Mouse (Mus musculus) retina, postnatal 7 days (tissue): ENCODE measurements at regions not wholly inside any gene's neighbourhood (a gene's known extent, or its start where the extent isn't known, plus 50 kb on each side); places are given as distances from the start of the nearest gene placed in this dataset.
"Not testable (repeated sequence)": the region's sequence is repeated elsewhere in the genome, so short reads cannot be mapped to it uniquely, and the experiment has no call there.

Experiments
- DNase-seq: peaks from one replicate; pipeline ENCODE4 v3.0.0-alpha.2; 2012; ENCODE audit warnings: low read depth, low spot score

- DNase-seq = no peak
Observed at GRCm38 (mm10) chr3:60798862-60799261, 203.7 kb upstream of the P2ry1 start.

DNA sequence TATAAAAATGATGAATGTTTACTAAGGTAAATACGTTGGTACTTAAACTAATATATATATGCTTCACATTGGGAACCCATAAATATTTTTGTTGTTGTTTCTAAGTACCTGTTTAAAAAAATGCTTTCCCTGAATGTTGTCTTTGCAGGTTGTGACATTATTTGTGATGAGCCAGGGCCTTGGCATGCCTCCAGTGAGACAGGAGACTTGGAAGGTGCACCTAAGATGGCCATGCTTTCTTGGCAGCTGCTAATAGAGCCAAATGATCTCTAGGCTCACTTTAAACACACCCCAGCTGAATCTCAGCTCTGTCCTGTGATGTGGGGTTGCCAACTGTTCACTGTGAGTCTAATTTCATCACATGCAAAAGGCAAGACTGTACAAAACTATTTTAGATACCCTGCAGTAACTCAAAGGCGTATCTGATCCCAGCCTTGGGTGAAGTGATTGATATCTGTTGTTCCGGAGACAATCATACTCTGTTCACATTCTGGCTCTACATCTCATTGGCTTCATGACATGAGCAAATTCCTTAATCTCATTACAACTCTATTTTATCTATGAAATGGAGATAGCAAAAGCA lies 197.8 kb upstream of the P2ry1 start:
- DNase-seq = no peak

- no peak for DNase-seq
Observed at GRCm38 (mm10) chr3:60811924-60812323, 190.7 kb upstream of the P2ry1 start.

GRCm38 (mm10) chr3:60813485-60813884 lies 189.1 kb upstream of the P2ry1 start:
- no peak for DNase-seq

DNA sequence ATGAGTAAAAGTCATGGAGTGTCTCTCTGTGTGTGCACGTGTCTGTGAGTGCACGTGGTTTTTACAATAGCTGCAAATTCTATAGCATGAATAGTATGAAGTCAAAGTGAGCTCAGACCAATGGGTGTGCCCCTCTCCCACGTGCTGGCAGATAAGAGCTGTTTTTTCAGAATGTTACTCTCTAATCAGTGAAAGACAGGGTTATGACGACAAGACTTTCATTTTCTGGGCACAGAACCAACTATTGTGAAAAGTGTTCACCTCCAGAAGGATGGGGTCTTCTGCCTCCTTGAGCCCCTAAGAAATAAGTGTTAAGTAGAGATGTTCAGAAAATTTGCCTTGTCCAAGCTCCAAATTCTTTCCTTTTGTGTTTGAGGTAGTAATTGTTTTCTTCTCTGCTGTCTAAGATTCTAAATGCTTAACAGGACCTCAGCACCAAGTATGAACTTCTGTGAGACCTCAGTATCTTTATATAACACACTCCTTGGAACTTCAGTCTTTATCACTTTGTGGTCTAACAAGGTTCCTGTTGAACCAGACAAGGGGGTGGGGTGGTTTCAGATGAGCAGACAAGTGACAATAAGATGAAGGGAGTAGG lies 182.8 kb upstream of the P2ry1 start:
- no peak for DNase-seq

DNA sequence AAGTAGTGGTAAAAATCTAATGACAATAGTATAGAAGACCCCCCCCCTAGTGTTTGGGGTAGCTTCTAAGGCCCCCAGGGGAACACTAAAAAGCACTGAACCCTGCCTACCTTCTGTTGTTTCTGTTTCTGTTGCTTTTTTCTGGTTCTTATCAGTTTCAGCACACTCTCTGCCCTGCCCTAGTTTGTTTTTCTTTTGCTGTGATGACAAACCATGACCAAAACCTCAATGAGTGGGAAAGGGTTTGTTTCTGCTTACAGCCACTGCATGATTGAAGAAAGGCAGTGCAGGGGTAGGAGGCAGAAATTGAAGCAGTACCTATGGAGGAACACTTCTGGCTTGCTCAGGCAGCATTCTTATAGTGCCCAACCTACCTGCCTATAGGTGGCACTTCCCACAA lies 181.1 kb upstream of the P2ry1 start:
- no peak for DNase-seq

GRCm38 (mm10) chr3:60826759-60827158 lies 175.8 kb upstream of the P2ry1 start:
- no peak for DNase-seq

DNA sequence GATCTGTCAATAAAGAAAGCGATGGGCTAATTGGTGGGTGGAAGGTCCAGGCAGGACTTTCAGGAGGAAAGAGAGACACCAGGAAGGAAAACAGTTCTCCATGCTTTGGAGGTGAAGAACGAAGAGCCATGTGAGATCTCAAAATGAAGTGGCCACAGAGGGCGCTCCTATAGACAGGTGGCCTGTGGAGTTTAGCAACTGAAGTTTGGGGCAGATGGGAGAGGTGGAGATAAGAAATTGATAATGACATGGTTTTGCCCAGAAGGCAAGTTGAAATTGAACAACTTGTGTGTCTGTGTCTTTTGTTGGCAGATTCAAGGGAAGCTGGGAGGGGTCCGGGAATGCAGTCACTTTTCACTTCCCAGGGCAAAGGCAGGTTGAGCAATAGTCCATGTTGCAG lies 170.2 kb upstream of the P2ry1 start:
- no peak for DNase-seq

DNA sequence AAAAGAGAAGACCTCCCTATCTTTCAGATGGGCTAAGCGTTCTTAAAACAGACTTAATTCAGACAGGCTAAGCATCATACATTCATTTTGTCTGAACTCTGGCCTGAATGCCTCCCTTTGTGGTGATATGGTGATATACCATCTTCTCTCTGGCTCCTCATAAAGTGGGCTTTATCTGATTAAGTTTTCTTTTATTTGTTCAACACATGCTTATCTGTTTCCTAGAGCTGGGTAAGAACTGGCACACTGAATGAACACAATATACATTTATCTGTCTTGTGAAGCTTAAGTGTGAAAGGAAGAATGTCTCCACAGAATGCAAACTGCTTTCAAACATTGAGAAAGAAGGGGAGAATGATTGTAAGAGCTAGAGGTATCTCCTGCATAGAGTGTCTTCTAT lies 160.7 kb upstream of the P2ry1 start:
- no peak for DNase-seq

DNA sequence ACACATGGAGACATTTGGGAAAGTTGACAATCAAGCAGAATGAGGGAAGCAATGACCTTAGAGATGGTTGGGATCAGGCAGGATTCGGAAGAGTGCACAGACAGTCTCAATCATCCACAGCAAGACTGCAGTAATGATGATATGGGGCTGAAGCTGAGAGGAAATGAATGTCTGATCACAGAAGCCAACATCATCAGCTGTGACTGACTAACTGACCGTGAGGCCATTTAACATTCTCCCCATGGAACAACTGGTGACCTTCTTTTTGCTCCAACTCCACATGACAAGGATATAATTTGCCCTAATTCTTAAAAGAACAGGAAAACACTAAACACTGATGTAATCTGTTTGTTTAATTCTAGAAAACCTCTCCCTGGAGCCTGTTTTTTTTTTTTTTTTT lies 157.3 kb upstream of the P2ry1 start:
- no peak for DNase-seq

DNA sequence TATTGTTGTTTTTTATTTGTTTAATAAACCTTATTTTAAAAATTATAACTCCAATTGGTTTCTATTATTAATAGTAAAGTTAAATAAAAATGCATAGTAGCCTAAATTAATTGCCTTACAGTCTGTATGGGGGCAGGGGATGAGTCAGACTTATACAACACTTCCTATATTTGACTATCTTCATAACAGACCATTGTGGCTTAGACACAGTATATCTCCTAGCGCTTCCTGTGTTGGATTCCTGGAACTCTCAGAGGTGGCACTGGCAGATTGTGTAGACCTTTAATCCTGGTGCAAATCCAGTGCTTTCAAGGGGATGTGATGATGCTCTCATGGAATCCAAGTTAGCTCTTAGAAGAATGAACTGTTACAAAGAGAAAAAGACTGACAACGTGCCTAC lies 154.2 kb upstream of the P2ry1 start:
- no peak for DNase-seq

DNA sequence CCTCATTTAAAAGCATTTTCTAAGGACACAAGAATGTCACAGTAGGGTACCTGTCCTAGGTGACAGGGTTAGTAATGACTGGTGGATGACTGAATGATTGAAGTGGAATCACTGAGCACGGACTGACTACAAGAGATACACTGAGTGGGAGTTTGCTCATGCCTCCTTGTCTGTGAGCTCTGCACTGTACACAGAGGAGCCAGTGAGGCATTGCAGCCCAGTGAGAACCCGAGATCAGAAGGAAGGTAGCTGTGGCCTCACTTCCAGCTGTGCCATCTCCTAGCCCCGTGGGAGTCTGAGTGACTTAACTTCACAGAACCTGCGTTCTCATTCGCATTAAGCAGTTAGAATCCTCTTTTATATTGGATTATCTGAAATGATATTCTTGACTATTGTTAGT lies 148.8 kb upstream of the P2ry1 start:
- no peak for DNase-seq

GRCm38 (mm10) chr3:60855734-60856133 lies 146.9 kb upstream of the P2ry1 start:
- no peak for DNase-seq

DNA sequence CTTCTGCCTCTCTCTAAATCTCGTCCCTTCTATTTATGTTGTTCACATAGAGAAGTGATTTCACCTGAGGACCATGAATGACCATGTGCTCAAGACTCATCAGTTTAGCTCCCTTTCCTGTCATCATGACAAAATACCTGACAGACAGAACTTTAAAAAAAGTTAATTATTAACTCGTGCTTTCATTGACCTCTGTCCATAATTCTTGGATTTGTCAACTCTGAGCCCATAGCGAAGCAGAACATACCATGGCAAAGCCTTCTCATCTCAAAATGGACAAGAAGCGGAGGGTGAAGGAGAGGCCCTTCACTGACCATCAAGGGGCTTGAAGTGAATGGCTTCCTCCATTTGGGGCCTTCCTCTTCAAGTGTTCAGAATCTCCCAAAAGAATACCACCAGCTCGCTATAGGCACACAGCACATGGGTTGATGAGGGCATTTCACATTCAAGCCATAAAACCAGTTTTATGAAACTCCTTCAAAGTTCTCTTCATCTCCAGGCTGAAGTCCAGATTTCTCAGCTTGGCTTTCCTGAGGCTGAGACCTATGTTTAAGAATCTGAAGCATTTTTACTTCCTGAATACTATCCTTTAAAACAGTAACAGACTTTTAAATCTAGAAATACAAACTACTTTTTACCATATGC lies 144.0 kb upstream of the P2ry1 start:
- DNase-seq = no peak

DNA sequence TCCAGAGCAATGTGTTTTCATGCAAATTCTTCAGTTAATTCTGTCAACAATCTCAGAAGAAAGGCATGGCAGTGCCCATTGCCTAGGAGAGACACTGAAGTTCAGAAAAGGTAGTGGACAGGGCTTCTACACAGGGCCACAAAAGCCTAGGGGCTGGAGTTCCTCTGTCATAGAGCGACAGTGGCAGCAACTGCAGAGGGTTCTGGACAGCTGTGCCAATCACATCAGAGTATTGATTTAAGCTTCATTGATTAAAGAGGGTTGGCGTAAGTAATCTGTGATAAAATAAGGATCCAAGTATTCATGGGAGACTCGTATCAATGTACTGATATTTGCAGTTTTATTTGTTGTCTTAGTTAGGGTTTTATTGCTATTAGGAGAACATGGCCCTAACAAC lies 143.5 kb upstream of the P2ry1 start:
- no peak for DNase-seq

- not testable (repeated sequence) for DNase-seq
Observed at GRCm38 (mm10) chr3:60876858-60877257, 125.7 kb upstream of the P2ry1 start.

DNA sequence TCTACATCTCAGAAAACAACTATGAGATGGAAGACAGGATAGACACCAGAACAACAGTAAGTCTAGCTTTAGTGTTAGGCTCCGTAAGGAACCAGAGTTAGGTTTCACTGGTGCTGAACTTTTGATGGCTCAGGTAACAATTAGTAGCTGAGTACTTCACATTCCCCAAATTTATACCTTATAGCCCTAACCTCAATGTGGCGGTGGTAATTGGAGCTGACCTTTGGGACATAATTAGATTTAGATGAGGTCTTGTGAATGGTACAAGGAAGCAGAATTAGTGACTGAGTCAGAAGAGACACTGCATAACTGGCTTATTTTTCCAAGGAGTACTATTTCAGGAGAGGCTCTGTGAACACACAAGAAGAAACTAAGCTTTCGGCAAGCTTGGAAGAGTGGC lies 123.7 kb upstream of the P2ry1 start:
- DNase-seq = no peak

DNA sequence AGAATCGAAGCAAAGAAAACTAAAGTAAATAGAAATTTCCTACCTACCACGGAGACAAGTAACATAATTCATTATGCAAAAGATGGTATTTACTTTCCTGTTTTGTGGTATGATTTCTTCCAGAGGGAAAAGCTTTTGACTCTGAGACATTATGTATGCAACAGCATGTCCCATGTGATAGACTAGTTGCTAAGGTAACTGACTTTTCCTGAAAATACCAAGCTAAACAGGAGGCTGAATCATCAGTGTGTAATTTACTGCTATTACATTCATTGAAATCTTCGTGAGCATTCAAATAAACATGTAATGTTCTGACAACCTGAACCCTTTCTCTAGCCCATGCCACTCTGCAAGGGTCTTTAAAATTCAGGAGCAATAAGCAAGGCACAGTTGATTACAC lies 118.6 kb upstream of the P2ry1 start:
- DNase-seq = no peak

DNA sequence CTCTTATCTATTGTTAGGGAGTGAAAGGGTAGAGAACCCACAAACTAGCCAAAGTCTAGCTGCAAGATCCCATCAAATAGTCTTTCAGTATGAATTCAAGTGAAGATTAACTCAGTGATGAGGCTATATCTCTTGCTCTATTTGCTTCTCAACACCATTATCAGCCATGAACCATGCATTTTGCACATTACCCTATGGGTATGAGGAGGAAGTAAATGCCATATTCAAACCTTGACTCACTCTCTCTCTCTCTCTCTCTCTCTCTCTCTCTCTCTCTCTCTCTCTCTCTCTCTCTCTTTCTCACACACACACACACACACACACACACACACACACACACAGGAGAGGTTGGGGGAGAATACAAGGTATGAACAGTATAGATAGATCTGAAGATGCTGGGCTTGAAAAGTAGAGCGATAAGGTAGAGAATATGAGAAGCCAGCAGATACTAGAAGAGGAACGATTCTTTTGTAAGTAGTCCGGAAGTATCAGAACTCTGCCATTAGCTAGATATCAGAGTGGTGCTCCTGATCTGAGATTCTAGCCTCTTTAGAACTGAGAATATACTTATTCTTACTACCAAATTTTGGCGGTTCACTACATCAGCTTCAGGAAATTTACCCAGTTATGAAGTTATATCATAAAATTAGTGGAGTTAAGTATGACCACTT lies 113.3 kb upstream of the P2ry1 start:
- no peak for DNase-seq

DNA sequence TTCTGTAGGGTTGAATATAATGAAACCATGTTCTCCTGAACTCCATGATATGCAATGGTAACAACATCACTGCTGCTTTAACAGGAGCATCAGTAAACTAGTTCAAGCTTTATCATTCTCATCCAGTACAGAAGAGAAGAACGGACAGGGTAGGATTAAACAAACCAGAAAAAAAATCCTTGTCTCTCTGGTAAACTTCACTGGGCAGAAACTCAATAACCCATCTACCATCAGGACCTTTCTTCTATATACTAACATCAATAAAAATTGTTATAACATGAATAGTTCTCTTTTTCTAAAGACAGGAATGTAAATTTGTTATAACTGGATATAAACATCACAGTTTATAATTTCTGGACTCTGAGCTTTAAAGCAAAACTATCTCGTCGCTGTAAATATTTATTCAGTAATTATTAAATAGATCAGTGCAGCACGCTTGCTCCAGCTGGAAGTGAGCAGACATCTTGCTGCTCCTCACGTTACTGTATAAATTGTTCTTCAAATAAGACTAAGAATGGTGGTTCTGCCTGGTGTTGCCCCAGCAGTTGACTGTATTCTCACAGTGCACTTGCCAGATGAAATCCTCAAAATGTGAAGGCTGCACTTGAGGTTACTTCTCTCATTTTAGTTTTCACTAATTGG lies 104.8 kb upstream of the P2ry1 start:
- DNase-seq = no peak

GRCm38 (mm10) chr3:60898720-60899119 lies 103.9 kb upstream of the P2ry1 start:
- no peak for DNase-seq

DNA sequence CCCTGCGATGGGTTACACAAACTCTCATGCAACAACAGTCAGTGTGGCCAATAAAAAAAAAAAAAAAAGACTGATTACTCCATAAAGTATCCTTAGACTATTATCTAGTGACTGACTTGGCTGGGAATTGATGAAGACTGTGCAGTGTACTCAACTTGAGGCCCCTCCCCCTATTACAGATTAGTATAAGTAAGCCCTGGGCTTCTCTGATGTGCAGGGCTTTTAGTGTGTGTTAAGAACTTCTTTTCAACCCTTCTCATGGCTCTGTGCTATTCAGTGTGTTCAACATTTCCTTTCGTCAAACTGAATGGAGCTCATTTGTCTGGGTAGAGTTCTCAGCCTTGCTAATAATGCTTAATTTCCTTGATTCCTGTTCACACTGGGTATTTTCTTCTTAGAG lies 101.0 kb upstream of the P2ry1 start:
- no peak for DNase-seq

- no peak for DNase-seq
Observed at GRCm38 (mm10) chr3:60916411-60916810, 86.2 kb upstream of the P2ry1 start.
